Comparison of ENCODE assay signal across 22 mouse cellular contexts in the genomic region with DNA sequence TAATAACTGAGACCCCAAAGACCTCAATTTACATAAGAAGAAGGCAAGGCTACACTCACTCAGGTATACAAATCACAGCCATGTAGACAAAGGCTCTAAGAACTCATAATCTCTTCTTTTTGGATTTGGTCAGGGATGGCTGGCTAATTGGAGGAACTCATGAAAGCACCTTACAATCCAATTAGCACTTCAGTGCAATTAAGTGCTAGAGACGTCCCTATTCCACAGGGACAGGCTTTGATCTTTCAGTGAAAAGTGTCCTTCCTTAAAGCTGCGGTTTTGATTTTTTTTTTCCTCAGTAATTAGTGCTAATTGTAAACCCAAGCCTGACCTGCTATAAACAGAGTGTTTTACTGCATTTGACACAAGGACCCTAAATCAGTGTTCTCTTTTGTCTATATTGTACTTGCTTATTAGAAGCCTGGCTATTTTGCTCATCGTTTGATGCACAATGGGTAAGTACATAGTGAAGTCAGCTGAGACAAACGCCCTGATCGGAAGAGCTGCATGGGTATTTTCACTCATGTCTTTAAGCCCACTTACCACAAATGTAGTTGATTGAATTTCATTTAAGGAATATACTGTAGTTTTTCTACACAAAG.
DNase-seq lines count a peak whose midpoint lies in the region; ATAC-seq and TF ChIP-seq lines count a peak whose summit lies in the region.
"Had no signal": no experiment of that assay in that cellular context is flagged by ENCODE, and none has a peak within 500 bp of the region (broad histone marks: within the 10 kb centered on the region; RNA-seq: fewer than 3 reads in every experiment).

No protein-coding gene starts in this region.

- no peak overlapping the region for H3K27ac ChIP-seq in midbrain, embryonic 11.5 days (ENCODE audit: low read depth, low read length)
- H3K27ac ChIP-seq in midbrain, embryonic 10.5 days (replicated peaks) = no peak overlapping the region
- H3K27ac ChIP-seq in forebrain, embryonic 14.5 days (ENCODE audit: low read depth, low read length) = 0 out of 2 replicates have a peak overlapping the region, but pooled peaks have one; percentile 33
- H3K27ac ChIP-seq in midbrain, embryonic 13.5 days = peak overlapping the region; percentile 63
- H3K27ac ChIP-seq in kidney, embryonic 14.5 days (ENCODE audit: low read depth, low read length) = no peak overlapping the region
- H3K27ac ChIP-seq in heart, adult 2 months = no peak overlapping the region
- H3K27ac ChIP-seq: embryonic facial prominence, embryonic 15.5 days; gastrocnemius, adult 2 months; layer of hippocampus, adult 2 months; liver, embryonic 14.5 days; lung, embryonic 15.5 days had no signal

- DNase-seq in midbrain, embryonic 11.5 days (ENCODE audit: low spot score, missing footprints) = no peak
- DNase-seq in midbrain, embryonic 10.5 days (ENCODE audit: low spot score) = no peak
- DNase-seq in forebrain, embryonic 14.5 days (ENCODE audit: low spot score) = peak; percentile 90
- DNase-seq in heart, adult 2 months = no peak
- DNase-seq in frontal cortex, postnatal 10 days (ENCODE audit: low spot score in 2 of 2) = no peak
- DNase-seq: cerebellum, adult 8-10 months; gastrocnemius, adult 2 months; heart, postnatal 14 days; kidney, adult 2 months; kidney, postnatal 14 days; layer of hippocampus, postnatal 36 days; lung, postnatal 4 days; right cerebral cortex, postnatal 14 days; spleen, adult 18-20 months had no signal

- no peak for TF ChIP-seq CTCF in heart, adult 2 months (IDR thresholded peaks at IDR 0.05)

- no peak for TF ChIP-seq POLR2A in heart, adult 2 months (IDR thresholded peaks at IDR 0.05; ENCODE audit: insufficient read depth, low read depth, low read length)

- no peak overlapping the region for H3K4me3 ChIP-seq in midbrain, embryonic 11.5 days (ENCODE audit: low read depth, low read length)
- no peak overlapping the region for H3K4me3 ChIP-seq in midbrain, embryonic 10.5 days
- H3K4me3 ChIP-seq in forebrain, embryonic 14.5 days (ENCODE audit: low read depth, low read length) = no peak overlapping the region
- H3K4me3 ChIP-seq in midbrain, embryonic 13.5 days (replicated peaks) = no peak overlapping the region
- no peak overlapping the region for H3K4me3 ChIP-seq in kidney, embryonic 14.5 days (ENCODE audit: low read length)
- H3K4me3 ChIP-seq in heart, adult 2 months = no peak overlapping the region
- H3K4me3 ChIP-seq: embryonic facial prominence, embryonic 15.5 days; gastrocnemius, adult 2 months; heart, embryonic 12.5 days; layer of hippocampus, adult 2 months; lung, embryonic 15.5 days had no signal

- H3K79me2 ChIP-seq in heart, adult 2 months (replicated peaks; ENCODE audit: control insufficient read depth, insufficient read depth, low read length) = no peaks in the 10 kb centered on the region; the same call in 1 of the 2 replicates

- H3K4me2 ChIP-seq in midbrain, embryonic 11.5 days = no peak overlapping the region
- no peak overlapping the region for H3K4me2 ChIP-seq in forebrain, embryonic 14.5 days (ENCODE audit: low read length)
- no peak overlapping the region for H3K4me2 ChIP-seq in midbrain, embryonic 13.5 days (replicated peaks)
- no peak overlapping the region for H3K4me2 ChIP-seq in kidney, embryonic 14.5 days (replicated peaks; ENCODE audit: low read depth, low read length)
- H3K4me2 ChIP-seq: embryonic facial prominence, embryonic 15.5 days; heart, embryonic 12.5 days; lung, embryonic 15.5 days had no signal

- intact Hi-C loops in heart, adult 2 months (cut with DNase I) = no loop called here

- no peak overlapping the region for H3K9ac ChIP-seq in midbrain, embryonic 11.5 days (ENCODE audit: low read length)
- no peak overlapping the region for H3K9ac ChIP-seq in forebrain, embryonic 14.5 days (ENCODE audit: low read length)
- H3K9ac ChIP-seq in midbrain, embryonic 13.5 days (replicated peaks) = no peak overlapping the region
- H3K9ac ChIP-seq in kidney, embryonic 14.5 days (ENCODE audit: low read depth, low read length) = no peak overlapping the region
- H3K9ac ChIP-seq in heart, adult 2 months (ENCODE audit: low read depth, low read length) = no peak overlapping the region
- H3K9ac ChIP-seq: embryonic facial prominence, embryonic 15.5 days; heart, embryonic 12.5 days; liver, embryonic 14.5 days; lung, embryonic 15.5 days had no signal

- H3K27me3 ChIP-seq in midbrain, embryonic 11.5 days (ENCODE audit: control insufficient read depth, insufficient read depth, low read length) = peaks cover 2% of the 10 kb centered on the region; the same call in 1 of the 2 replicates
- H3K27me3 ChIP-seq in midbrain, embryonic 10.5 days (ENCODE audit: low read depth, poor library complexity, severe bottlenecking) = peaks cover 15% of the 10 kb centered on the region; the same call in 1 of the 2 replicates
- peaks cover 6% of the 10 kb centered on the region; the same call in 1 of the 2 replicates for H3K27me3 ChIP-seq in forebrain, embryonic 14.5 days (replicated peaks; ENCODE audit: control insufficient read depth, insufficient read depth, low read length)
- H3K27me3 ChIP-seq in midbrain, embryonic 13.5 days = no peaks in the 10 kb centered on the region
- H3K27me3 ChIP-seq in kidney, embryonic 14.5 days (ENCODE audit: control insufficient read depth, insufficient read depth, low read length) = no peaks in the 10 kb centered on the region
- H3K27me3 ChIP-seq in heart, adult 2 months (ENCODE audit: control insufficient read depth, insufficient read depth, low read length) = no peaks in the 10 kb centered on the region
- H3K27me3 ChIP-seq: embryonic facial prominence, embryonic 15.5 days; heart, embryonic 12.5 days; lung, embryonic 15.5 days had no signal

- H3K4me1 ChIP-seq in midbrain, embryonic 11.5 days (ENCODE audit: control insufficient read depth, insufficient read depth, low read length) = peaks cover 22% of the 10 kb centered on the region
- peaks cover 58% of the 10 kb centered on the region for H3K4me1 ChIP-seq in midbrain, embryonic 10.5 days
- peaks cover 17% of the 10 kb centered on the region for H3K4me1 ChIP-seq in forebrain, embryonic 14.5 days (ENCODE audit: control insufficient read depth, insufficient read depth, low read length)
- peaks cover 53% of the 10 kb centered on the region for H3K4me1 ChIP-seq in midbrain, embryonic 13.5 days (replicated peaks)
- no peaks in the 10 kb centered on the region for H3K4me1 ChIP-seq in kidney, embryonic 14.5 days (ENCODE audit: control insufficient read depth, insufficient read depth, low read length)
- H3K4me1 ChIP-seq in heart, adult 2 months (ENCODE audit: control insufficient read depth, insufficient read depth, low read length) = peaks cover 1% of the 10 kb centered on the region; the same call in 1 of the 2 replicates
- H3K4me1 ChIP-seq: embryonic facial prominence, embryonic 15.5 days had no signal

- H3K36me3 ChIP-seq in midbrain, embryonic 11.5 days (ENCODE audit: control insufficient read depth, insufficient read depth, low read length) = no peaks in the 10 kb centered on the region
- no peaks in the 10 kb centered on the region for H3K36me3 ChIP-seq in midbrain, embryonic 10.5 days
- H3K36me3 ChIP-seq in forebrain, embryonic 14.5 days (ENCODE audit: control insufficient read depth, insufficient read depth, low read length) = no peaks in the 10 kb centered on the region
- no peaks in the 10 kb centered on the region for H3K36me3 ChIP-seq in midbrain, embryonic 13.5 days
- H3K36me3 ChIP-seq in kidney, embryonic 14.5 days (ENCODE audit: control insufficient read depth, insufficient read depth, low read length) = no peaks in the 10 kb centered on the region
- no peaks in the 10 kb centered on the region for H3K36me3 ChIP-seq in heart, adult 2 months (ENCODE audit: control insufficient read depth, insufficient read depth, low read length)
- H3K36me3 ChIP-seq: embryonic facial prominence, embryonic 15.5 days; heart, embryonic 12.5 days; lung, embryonic 15.5 days had no signal

- peak; percentile 33; the same call in 1 of the 2 replicates for ATAC-seq in midbrain, embryonic 11.5 days (ENCODE audit: low FRiP score)
- ATAC-seq in forebrain, embryonic 14.5 days = peak; percentile 84
- ATAC-seq in midbrain, embryonic 13.5 days = peak; percentile 60
- no peak for ATAC-seq in kidney, embryonic 14.5 days (ENCODE audit: low FRiP score, low TSS enrichment)
- ATAC-seq: inflammation-experienced regulatory T-cells, adult 6 months had no signal

- H3K9me3 ChIP-seq in midbrain, embryonic 11.5 days (ENCODE audit: control insufficient read depth, low read length) = no peaks in the 10 kb centered on the region
- no peaks in the 10 kb centered on the region for H3K9me3 ChIP-seq in midbrain, embryonic 10.5 days (replicated peaks)
- H3K9me3 ChIP-seq in forebrain, embryonic 14.5 days (replicated peaks; ENCODE audit: control insufficient read depth, low read length) = no peaks in the 10 kb centered on the region
- no peaks in the 10 kb centered on the region for H3K9me3 ChIP-seq in midbrain, embryonic 13.5 days
- no peaks in the 10 kb centered on the region for H3K9me3 ChIP-seq in kidney, embryonic 14.5 days (ENCODE audit: control insufficient read depth, low read length)
- H3K9me3 ChIP-seq: embryonic facial prominence, embryonic 15.5 days; heart, embryonic 12.5 days; lung, embryonic 15.5 days had no signal

- no peak for TF ChIP-seq EP300 in heart, adult 2 months (IDR thresholded peaks at IDR 0.05; ENCODE audit: insufficient read depth, low read depth, low read length)

- WGBS in midbrain, embryonic 11.5 days = 11% methylated on average over 5 of the region's 5 CpGs
- 15% methylated on average over 5 of the region's 5 CpGs for WGBS in midbrain, embryonic 10.5 days
- WGBS in forebrain, embryonic 14.5 days = 1% methylated on average over 5 of the region's 5 CpGs
- WGBS in midbrain, embryonic 13.5 days = 6% methylated on average over 5 of the region's 5 CpGs
- 18% methylated on average over 5 of the region's 5 CpGs for WGBS in kidney, embryonic 14.5 days
- 78% methylated on average over 5 of the region's 5 CpGs for WGBS in heart, adult 2 months

Comparison
In these comparisons a context has a peak if more than half of its experiments do, and no peak if none do; other contexts are left out.
1. H3K27ac ChIP-seq: peak in forebrain, embryonic 14.5 days (single experiment) and midbrain, embryonic 13.5 days (single experiment); none in midbrain, embryonic 11.5 days (single experiment), midbrain, embryonic 10.5 days (single experiment), kidney, embryonic 14.5 days (single experiment) and heart, adult 2 months (single experiment).